Mouse (Mus musculus): ENCODE data around the gene Rab36.
A peak's percentile ranks its signal among the peaks of the same experiment; 100 is the strongest.

Rab36 gene

GRCm38 (mm10) chr10:75048711-75049110, 11.9 kb downstream of the Rab36 start:
- DNase-seq, result no peak

- DNase-seq, result no peak
Measured at GRCm38 (mm10) chr10:75051364-75052074, 14.7 kb downstream of the Rab36 start.

- DNase-seq, result no peak
Measured at GRCm38 (mm10) chr10:75052902-75053301, 16.0 kb downstream of the Rab36 start.

- DNase-seq, result no peak
Measured at GRCm38 (mm10) chr10:75053655-75054054, 16.8 kb downstream of the Rab36 start.

- DNase-seq, result no peak
Measured at GRCm38 (mm10) chr10:75054125-75054524, 17.3 kb downstream of the Rab36 start.

- DNase-seq, result no peak
Measured at GRCm38 (mm10) chr10:75055672-75056071, 18.8 kb downstream of the Rab36 start.

GRCm38 (mm10) chr10:75056255-75056654, 19.4 kb downstream of the Rab36 start:
- DNase-seq, result no peak

- DNase-seq, result no peak
Measured at GRCm38 (mm10) chr10:75058336-75058735, 21.5 kb downstream of the Rab36 start.

GRCm38 (mm10) chr10:75058761-75059395, 22.0 kb downstream of the Rab36 start:
- DNase-seq, result no peak

- DNase-seq, result peak; percentile 69
Measured at GRCm38 (mm10) chr10:75059396-75059795, 22.5 kb downstream of the Rab36 start.

GRCm38 (mm10) chr10:75060217-75060842, 23.5 kb downstream of the Rab36 start, which contains the start of gene Bcr:
Gene Bcr, plus strand, starts transcription at chr10:75060592.
- DNase-seq, result peak; percentile 83

- DNase-seq, result peak; percentile 53
Measured at GRCm38 (mm10) chr10:75060843-75061235, 24.0 kb downstream of the Rab36 start.

GRCm38 (mm10) chr10:75061341-75062188, 24.7 kb downstream of the Rab36 start:
- peak; percentile 35 for DNase-seq

GRCm38 (mm10) chr10:75062189-75062561, 25.3 kb downstream of the Rab36 start:
- no peak for DNase-seq

- no peak for DNase-seq
Measured at GRCm38 (mm10) chr10:75062621-75063020, 25.8 kb downstream of the Rab36 start.

- DNase-seq, result no peak
Measured at GRCm38 (mm10) chr10:75063301-75063965, 26.6 kb downstream of the Rab36 start.

- no peak for DNase-seq
Measured at GRCm38 (mm10) chr10:75065691-75066090, 28.8 kb downstream of the Rab36 start.

- no peak for DNase-seq
Measured at GRCm38 (mm10) chr10:75067446-75067845, 30.6 kb downstream of the Rab36 start.

- no peak for DNase-seq
Measured at GRCm38 (mm10) chr10:75068086-75068485, 31.2 kb downstream of the Rab36 start.

GRCm38 (mm10) chr10:75068624-75069328, 31.9 kb downstream of the Rab36 start:
- no peak for DNase-seq

GRCm38 (mm10) chr10:75070281-75070976, 33.6 kb downstream of the Rab36 start:
- DNase-seq, result no peak

Data from right cerebral cortex, postnatal 25 days (tissue).